Mouse (Mus musculus) olfactory bulb, adult 2 months (tissue): ENCODE measurements around the gene Gpr87.

Source experiments
- CTCF ChIP-seq: fragments of 200-500 bp; IDR thresholded peaks from 2 replicates; pipeline ENCODE4 v1.5.1; 2012; ENCODE audit warnings: low read depth, mild to moderate bottlenecking, low read length, moderate library complexity; ENCODE audit not compliant: insufficient read depth
- POLR2A ChIP-seq: fragments of 200-500 bp; IDR thresholded peaks from 2 replicates; pipeline ENCODE4 v1.6.1; 2012; ENCODE audit warnings: mild to moderate bottlenecking, low read depth, low read length, moderate library complexity; ENCODE audit not compliant: insufficient read depth

DNA sequence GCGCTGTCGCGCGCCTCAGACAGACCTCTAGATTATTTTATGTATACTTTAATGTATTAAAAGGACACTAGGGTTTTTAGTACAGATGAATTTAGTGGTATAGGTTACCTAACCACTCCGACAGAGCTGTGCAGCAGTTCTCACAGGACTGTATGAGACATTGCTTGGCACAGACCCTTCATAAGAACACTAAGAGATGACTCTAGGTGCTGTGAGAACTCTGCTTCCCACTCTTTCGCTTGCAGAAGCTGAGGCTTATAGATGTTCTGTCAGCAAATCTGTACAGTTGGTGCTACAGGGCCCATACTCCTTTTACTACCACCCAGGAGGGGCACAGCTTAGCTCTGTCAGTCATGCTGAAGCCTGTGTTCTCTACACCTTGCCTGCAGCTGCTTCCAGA lies 3.2 kb downstream of the Gpr87 start:
- TF ChIP-seq POLR2A: no peak
- TF ChIP-seq CTCF: no peak
